Mouse (Mus musculus): ENCODE results near the gene Gm11060. TPM values are rescaled to one million over a fixed set of nuclear protein-coding genes. Genes with fewer than 3 reads are reported as not detected.

The Gm11060 gene
- polyA plus RNA-seq, 1 experiment from 2014 or later = not detected

- Histone ChIP-seq H3K27ac (ENCODE audit: low read depth, low read length) (no peak overlapping the region), H3K4me2 (peak overlapping the region; percentile 59), H3K27me3 (ENCODE audit: control insufficient read depth, insufficient read depth, low read length) (peaks cover 95% of the 10 kb centered on the region), H3K9me3 (replicated peaks; ENCODE audit: control insufficient read depth, low read length) (no peaks in the 10 kb centered on the region), H3K4me1 (ENCODE audit: control insufficient read depth, insufficient read depth, low read length) (peaks cover 16% of the 10 kb centered on the region), H3K4me3 (ENCODE audit: low read depth, low read length) (peak overlapping the region; percentile 38), H3K9ac (ENCODE audit: low read depth, low read length) (peak overlapping the region; percentile 56; the same call in 1 of the 2 replicates), H3K36me3 (ENCODE audit: control insufficient read depth, insufficient read depth, low read length) (no peaks in the 10 kb centered on the region)
- ATAC-seq (replicated peaks; ENCODE audit: insufficient number of reproducible peaks, low FRiP score, low TSS enrichment) = no peak
- under 1% methylated on average over 32 of the region's 32 CpGs for WGBS (ENCODE audit: insufficient replicate concordance)
Measured at GRCm38 (mm10) chr2:105130351-105131060, 38.7 kb downstream of the Gm11060 start.

DNA sequence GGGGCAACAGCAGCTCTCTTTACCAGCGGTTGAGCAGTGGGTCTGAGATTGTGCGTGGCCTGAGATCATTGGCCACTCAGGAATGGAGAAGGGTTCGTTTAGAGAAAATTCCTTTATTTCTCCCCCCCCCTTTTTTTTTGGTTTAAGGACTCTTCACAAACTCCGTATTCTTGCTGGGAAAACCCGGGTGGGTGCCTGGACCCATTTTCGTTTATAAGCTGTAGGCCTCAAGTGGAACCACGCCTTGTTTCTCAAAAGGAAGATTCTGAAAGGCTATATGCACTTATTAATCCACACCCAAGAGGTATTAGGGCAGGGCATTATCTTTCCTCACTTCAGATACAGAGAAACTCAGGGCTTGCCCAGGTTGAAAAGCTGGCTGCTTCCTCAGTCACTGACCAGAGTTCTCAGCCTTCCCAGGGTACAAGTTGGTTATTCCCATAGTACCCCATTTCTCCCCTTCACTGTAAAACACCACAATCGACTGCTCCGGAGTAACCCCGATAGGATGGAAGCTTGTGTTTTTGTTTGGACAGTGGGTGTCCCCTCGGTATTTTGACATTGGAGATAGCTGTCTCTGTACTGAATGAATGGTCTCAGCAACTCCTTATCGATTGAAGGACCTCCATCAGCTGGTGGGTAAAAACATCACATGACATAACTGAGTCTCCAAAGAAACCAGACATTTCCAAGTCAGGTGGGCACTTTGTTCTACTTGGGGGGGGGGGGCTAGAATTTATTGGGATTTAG, 39.4 kb downstream of the Gm11060 start:
- Histone ChIP-seq H3K9ac (ENCODE audit: low read depth, low read length) (peak overlapping the region; percentile 56; the same call in 1 of the 2 replicates), H3K27ac (ENCODE audit: low read depth, low read length) (no peak overlapping the region), H3K4me3 (ENCODE audit: low read depth, low read length) (peak overlapping the region; percentile 38), H3K4me1 (ENCODE audit: control insufficient read depth, insufficient read depth, low read length) (peaks cover 16% of the 10 kb centered on the region), H3K27me3 (ENCODE audit: control insufficient read depth, insufficient read depth, low read length) (peaks cover 91% of the 10 kb centered on the region), H3K4me2 (peak overlapping the region; percentile 59), H3K9me3 (replicated peaks; ENCODE audit: control insufficient read depth, low read length) (no peaks in the 10 kb centered on the region), H3K36me3 (ENCODE audit: control insufficient read depth, insufficient read depth, low read length) (no peaks in the 10 kb centered on the region)
- no peak for ATAC-seq (replicated peaks; ENCODE audit: insufficient number of reproducible peaks, low FRiP score, low TSS enrichment)
- WGBS (ENCODE audit: insufficient replicate concordance) = 6% methylated on average over 12 of the region's 12 CpGs

- WGBS (ENCODE audit: insufficient replicate concordance) = 6% methylated on average over 2 of the region's 2 CpGs
- Histone ChIP-seq H3K4me3 (ENCODE audit: low read depth, low read length) (no peak overlapping the region), H3K9me3 (replicated peaks; ENCODE audit: control insufficient read depth, low read length) (no peaks in the 10 kb centered on the region), H3K9ac (ENCODE audit: low read depth, low read length) (no peak overlapping the region), H3K36me3 (ENCODE audit: control insufficient read depth, insufficient read depth, low read length) (no peaks in the 10 kb centered on the region), H3K27ac (ENCODE audit: low read depth, low read length) (no peak overlapping the region), H3K27me3 (ENCODE audit: control insufficient read depth, insufficient read depth, low read length) (peaks cover 91% of the 10 kb centered on the region), H3K4me2 (peak overlapping the region; percentile 45), H3K4me1 (ENCODE audit: control insufficient read depth, insufficient read depth, low read length) (peaks cover 16% of the 10 kb centered on the region)
- no peak for ATAC-seq (replicated peaks; ENCODE audit: insufficient number of reproducible peaks, low FRiP score, low TSS enrichment)
Measured at GRCm38 (mm10) chr2:105131811-105132100, 39.9 kb downstream of the Gm11060 start.

DNA sequence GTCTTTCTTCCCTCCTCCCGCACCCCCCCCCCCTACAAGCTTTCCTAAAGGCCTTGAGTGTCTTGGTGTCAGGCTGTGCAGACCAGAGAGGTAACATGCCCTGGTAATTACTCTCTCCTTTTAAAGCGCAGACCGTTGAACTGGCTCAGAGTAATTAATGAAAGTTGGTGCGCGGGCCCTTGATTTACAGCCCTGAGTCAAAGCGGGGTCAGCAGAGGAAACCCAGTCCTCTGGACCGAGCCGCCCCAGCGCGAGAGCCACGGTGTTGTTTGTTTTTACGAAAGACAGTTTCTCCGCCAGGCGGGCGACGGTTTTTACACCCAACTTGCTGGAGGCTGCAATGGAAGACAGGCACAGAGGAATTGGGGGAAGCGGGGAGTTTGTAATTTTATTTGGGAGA, 40.5 kb downstream of the Gm11060 start:
- Histone ChIP-seq H3K36me3 (ENCODE audit: control insufficient read depth, insufficient read depth, low read length) (no peaks in the 10 kb centered on the region), H3K4me3 (ENCODE audit: low read depth, low read length) (peak overlapping the region; percentile 14; the same call in 1 of the 2 replicates), H3K27me3 (ENCODE audit: control insufficient read depth, insufficient read depth, low read length) (peaks cover 91% of the 10 kb centered on the region), H3K4me1 (ENCODE audit: control insufficient read depth, insufficient read depth, low read length) (peaks cover 12% of the 10 kb centered on the region), H3K9me3 (replicated peaks; ENCODE audit: control insufficient read depth, low read length) (no peaks in the 10 kb centered on the region), H3K9ac (ENCODE audit: low read depth, low read length) (0 out of 2 replicates have a peak overlapping the region, but pooled peaks have one; percentile 16), H3K27ac (ENCODE audit: low read depth, low read length) (no peak overlapping the region), H3K4me2 (peak overlapping the region; percentile 45)
- ATAC-seq (replicated peaks; ENCODE audit: insufficient number of reproducible peaks, low FRiP score, low TSS enrichment) = no peak
- 2% methylated on average over 17 of the region's 17 CpGs for WGBS (ENCODE audit: insufficient replicate concordance)

GRCm38 (mm10) chr2:105132933-105133795, 41.3 kb downstream of the Gm11060 start:
- WGBS (ENCODE audit: insufficient replicate concordance) = 3% methylated on average over 43 of the region's 43 CpGs
- ATAC-seq (replicated peaks; ENCODE audit: insufficient number of reproducible peaks, low FRiP score, low TSS enrichment) = no peak
- Histone ChIP-seq H3K9ac (ENCODE audit: low read depth, low read length) (no peak overlapping the region), H3K4me2 (peak overlapping the region; percentile 45), H3K4me3 (ENCODE audit: low read depth, low read length) (no peak overlapping the region), H3K27me3 (ENCODE audit: control insufficient read depth, insufficient read depth, low read length) (peaks cover 88% of the 10 kb centered on the region), H3K27ac (ENCODE audit: low read depth, low read length) (peak overlapping the region; percentile 46), H3K4me1 (ENCODE audit: control insufficient read depth, insufficient read depth, low read length) (peaks cover 7% of the 10 kb centered on the region; the same call in 1 of the 2 replicates), H3K36me3 (ENCODE audit: control insufficient read depth, insufficient read depth, low read length) (no peaks in the 10 kb centered on the region), H3K9me3 (replicated peaks; ENCODE audit: control insufficient read depth, low read length) (no peaks in the 10 kb centered on the region)

DNA sequence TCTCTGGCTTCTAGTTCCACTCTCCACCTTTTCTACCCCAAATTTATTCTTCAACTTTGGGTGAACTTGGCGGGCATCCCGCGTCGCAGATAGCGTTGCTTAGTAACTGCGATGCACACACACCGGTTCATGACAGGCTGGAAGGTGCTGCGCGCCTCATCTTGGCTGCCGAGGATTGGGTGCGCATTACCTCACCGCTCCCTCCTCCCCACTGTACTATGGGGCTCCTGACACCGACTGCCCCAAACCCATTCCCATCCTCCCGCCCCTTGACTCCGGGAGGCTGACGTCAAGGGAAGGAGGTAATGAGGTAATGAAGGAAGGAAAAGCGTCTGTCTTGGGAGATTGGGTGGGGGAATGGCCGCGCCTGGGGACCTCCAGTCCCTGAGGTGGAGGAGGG, 42.5 kb downstream of the Gm11060 start:
- H3K36me3 ChIP-seq (ENCODE audit: control insufficient read depth, insufficient read depth, low read length) = no peaks in the 10 kb centered on the region
- H3K4me1 ChIP-seq (ENCODE audit: control insufficient read depth, insufficient read depth, low read length) = peaks cover 7% of the 10 kb centered on the region; the same call in 1 of the 2 replicates
- no peaks in the 10 kb centered on the region for H3K9me3 ChIP-seq (replicated peaks; ENCODE audit: control insufficient read depth, low read length)
- no peak overlapping the region for H3K27ac ChIP-seq (ENCODE audit: low read depth, low read length)
- peak overlapping the region; percentile 31 for H3K4me2 ChIP-seq
- H3K27me3 ChIP-seq (ENCODE audit: control insufficient read depth, insufficient read depth, low read length) = peaks cover 80% of the 10 kb centered on the region
- no peak overlapping the region for H3K9ac ChIP-seq (ENCODE audit: low read depth, low read length)
- under 1% methylated on average over 19 of the region's 19 CpGs for WGBS (ENCODE audit: insufficient replicate concordance)
- H3K4me3 ChIP-seq (ENCODE audit: low read depth, low read length) = peak overlapping the region; percentile 16
- ATAC-seq (replicated peaks; ENCODE audit: insufficient number of reproducible peaks, low FRiP score, low TSS enrichment) = peak; percentile 79

- H3K27me3 ChIP-seq (ENCODE audit: control insufficient read depth, insufficient read depth, low read length) = peaks cover 30% of the 10 kb centered on the region
Measured at GRCm38 (mm10) chr2:105139471-105139870, 47.7 kb downstream of the Gm11060 start.

GRCm38 (mm10) chr2:105141371-105141770, 49.6 kb downstream of the Gm11060 start:
- no peaks in the 10 kb centered on the region for H3K9me3 ChIP-seq (replicated peaks; ENCODE audit: control insufficient read depth, low read length)
- no peak for ATAC-seq (replicated peaks; ENCODE audit: insufficient number of reproducible peaks, low FRiP score, low TSS enrichment)
- H3K4me1 ChIP-seq (ENCODE audit: control insufficient read depth, insufficient read depth, low read length) = no peaks in the 10 kb centered on the region
- H3K9ac ChIP-seq (ENCODE audit: low read depth, low read length) = no peak overlapping the region
- H3K36me3 ChIP-seq (ENCODE audit: control insufficient read depth, insufficient read depth, low read length) = no peaks in the 10 kb centered on the region
- H3K27me3 ChIP-seq (ENCODE audit: control insufficient read depth, insufficient read depth, low read length) = peaks cover 15% of the 10 kb centered on the region
- H3K27ac ChIP-seq (ENCODE audit: low read depth, low read length) = no peak overlapping the region
- 52% methylated on average over 7 of the region's 7 CpGs for WGBS (ENCODE audit: insufficient replicate concordance)
- H3K4me2 ChIP-seq = no peak overlapping the region; the same call in 1 of the 2 replicates
- H3K4me3 ChIP-seq (ENCODE audit: low read depth, low read length) = no peak overlapping the region

More at GRCm38 (mm10) chr2:105139471-105139870, 47.7 kb downstream of the Gm11060 start:
- Histone ChIP-seq H3K36me3 (ENCODE audit: control insufficient read depth, insufficient read depth, low read length) (no peaks in the 10 kb centered on the region), H3K9ac (ENCODE audit: low read depth, low read length) (no peak overlapping the region), H3K4me3 (ENCODE audit: low read depth, low read length) (no peak overlapping the region), H3K9me3 (replicated peaks; ENCODE audit: control insufficient read depth, low read length) (no peaks in the 10 kb centered on the region), H3K27ac (ENCODE audit: low read depth, low read length) (peak overlapping the region; percentile 54; the same call in 1 of the 2 replicates), H3K4me1 (ENCODE audit: control insufficient read depth, insufficient read depth, low read length) (no peaks in the 10 kb centered on the region), H3K4me2 (no peak overlapping the region)
- no peak for ATAC-seq (replicated peaks; ENCODE audit: insufficient number of reproducible peaks, low FRiP score, low TSS enrichment)
- 39% methylated on average over 7 of the region's 7 CpGs for WGBS (ENCODE audit: insufficient replicate concordance)
